Mouse (Mus musculus): ENCODE results near the gene Rpl13a.
A peak's percentile ranks its signal among the peaks of the same experiment; 100 is the strongest.
"Not testable (repeated sequence)": the region's sequence is repeated elsewhere in the genome, so short reads cannot be mapped to it uniquely, and the experiment has no call there.

GRCm38 (mm10) chr7:45173772-45174171 is 45.2 kb upstream of the Rpl13a start:
- TF ChIP-seq CTCF (IDR thresholded peaks at IDR 0.05; ENCODE audit: low read depth): peak; percentile 69
- TF ChIP-seq EP300 (optimal IDR thresholded peaks at IDR 0.05): not testable (repeated sequence)
